Mouse (Mus musculus): ENCODE measurements around the gene Klf6.

The Klf6 gene

DNA sequence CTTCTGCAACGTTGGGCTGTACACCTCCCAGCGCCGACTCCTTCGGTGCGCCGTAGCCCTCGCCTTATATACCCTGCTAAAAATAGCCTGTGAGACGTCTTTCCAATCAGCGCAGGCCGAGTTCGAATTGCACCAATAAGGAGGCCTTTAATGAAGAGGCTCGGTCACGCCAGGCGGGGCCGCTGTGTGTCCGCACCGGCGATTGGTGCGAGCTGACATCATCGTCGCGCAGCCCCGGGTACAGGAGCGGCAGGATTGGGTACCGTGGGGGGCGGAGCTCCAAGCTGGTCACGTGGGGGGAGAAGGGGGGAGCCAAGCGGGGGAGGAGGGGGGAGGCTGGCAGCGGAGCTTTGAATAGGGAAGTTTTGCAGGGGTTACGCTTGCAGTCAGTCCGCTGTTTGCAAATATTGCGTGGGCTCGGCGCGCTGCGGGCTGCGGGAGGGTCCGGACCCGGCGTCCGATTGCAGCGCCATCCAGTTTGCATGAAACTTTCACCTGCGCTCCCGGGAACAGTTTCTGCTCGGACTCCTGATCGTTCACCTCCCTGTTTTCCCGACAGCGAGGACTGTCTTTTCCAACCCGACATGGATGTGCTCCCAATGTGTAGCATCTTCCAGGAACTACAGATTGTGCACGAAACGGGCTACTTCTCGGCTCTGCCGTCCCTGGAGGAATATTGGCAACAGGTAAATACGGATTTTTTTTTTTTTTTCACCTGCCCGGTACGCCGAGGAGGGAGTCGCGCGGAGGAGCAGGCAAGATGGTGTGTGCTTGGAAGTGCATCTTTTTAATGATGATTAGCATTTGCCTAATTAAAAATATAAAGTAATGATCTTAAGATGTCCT lies at the start of gene Klf6:
Klf6 (plus strand) TSS at position 326 of the 846 bp plus-strand sequence.
- peak; percentile 100 for DNase-seq (ENCODE audit: low spot score)

- no peak for DNase-seq (ENCODE audit: low spot score)
These were observed 47.8 kb upstream of the Klf6 start for GRCm38 (mm10) chr13:5813433-5813832.

GRCm38 (mm10) chr13:5817250-5817649 lies 44.0 kb upstream of the Klf6 start:
- DNase-seq (ENCODE audit: low spot score) = no peak

DNA sequence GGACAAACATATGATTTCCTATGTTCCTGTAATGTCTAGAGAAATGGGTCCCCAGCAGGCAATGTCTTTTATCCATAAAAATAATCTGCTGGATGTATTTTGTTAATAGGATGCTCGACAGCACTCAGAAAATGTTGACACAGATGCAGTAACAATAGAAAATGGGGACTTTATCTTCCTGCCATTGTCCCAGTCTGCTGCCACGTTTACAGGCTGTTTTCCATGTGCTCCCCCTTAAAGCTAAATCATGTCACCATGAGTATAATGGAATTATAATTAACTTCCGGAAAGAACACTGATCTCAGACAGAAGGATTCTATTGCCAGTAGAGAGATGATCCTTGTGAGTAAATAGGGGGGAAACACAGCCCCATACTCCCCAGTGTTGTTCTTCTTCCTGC lies 42.1 kb upstream of the Klf6 start:
- DNase-seq (ENCODE audit: low spot score) = no peak

DNA sequence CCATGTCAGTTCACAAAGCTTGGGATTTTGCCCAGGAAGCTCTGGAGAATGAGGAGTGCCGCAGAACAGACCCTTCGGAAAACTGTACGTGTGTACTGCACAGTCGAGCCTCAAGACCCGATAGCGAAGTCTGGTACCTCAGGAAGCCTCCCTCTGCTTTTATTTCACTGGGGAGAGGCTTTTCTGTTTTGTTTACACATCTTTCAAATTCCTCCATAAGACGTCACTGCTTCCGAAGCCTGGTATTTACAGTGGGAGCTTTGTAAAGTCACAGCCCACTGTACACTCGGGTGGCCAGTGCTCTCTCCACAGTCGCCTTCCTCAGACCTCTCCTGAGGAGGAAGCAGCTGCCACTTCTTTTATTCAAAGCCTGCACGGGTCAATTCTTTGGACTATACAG lies 38.7 kb upstream of the Klf6 start:
- no peak for DNase-seq (ENCODE audit: low spot score)

DNA sequence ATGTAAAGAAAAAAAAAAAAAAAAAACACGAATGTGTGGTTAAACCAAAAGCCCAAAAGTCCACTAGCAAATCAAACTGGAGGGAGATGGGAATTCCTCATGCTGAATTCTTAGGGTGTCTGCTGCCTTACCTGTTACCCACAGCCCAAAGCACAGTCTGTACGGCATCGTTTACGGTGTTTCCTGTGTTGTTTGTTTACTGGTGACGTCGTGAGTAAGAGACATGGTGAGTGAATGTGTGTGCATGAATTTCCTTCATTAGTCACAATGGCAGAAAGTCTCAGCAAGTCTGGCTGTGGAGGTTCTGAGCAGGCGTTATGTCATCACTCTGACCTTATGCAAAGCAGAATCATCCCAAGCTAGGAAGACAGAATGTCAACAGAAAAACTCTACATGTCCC lies 38.1 kb upstream of the Klf6 start:
- DNase-seq (ENCODE audit: low spot score) = no peak

- no peak for DNase-seq (ENCODE audit: low spot score)
These were observed 37.0 kb upstream of the Klf6 start for GRCm38 (mm10) chr13:5824189-5824815.

DNA sequence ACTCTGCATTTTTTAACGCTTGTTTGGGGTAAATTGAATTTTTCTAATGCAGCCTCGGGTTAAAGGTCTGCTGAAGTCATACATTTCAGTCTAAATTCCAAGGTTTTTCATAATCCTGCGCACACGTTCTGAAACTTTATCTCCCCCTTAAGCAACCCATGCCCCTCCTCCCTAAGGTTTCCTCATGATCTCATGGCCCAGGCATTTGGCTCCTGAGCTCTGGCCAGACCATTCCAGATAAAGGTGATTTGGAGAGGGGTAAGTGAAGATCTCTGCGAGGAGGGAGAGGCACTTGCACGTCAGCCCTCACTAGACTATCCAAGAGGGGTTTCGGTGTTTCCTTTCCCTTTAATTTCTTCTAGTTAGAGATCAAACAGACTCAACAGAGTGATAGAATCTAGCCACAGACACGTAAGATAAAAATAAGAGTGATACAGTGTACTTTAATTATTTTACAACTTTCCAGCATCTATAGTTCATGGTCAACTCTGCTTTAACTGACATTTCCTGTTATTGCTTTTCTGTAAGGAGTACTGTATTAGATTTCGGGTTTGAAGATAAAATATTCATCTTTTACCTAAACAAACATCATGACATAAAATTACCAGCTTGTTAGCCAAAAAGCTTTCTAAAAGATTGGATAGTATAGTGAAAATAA lies 35.0 kb upstream of the Klf6 start:
- no peak for DNase-seq (ENCODE audit: low spot score)

DNA sequence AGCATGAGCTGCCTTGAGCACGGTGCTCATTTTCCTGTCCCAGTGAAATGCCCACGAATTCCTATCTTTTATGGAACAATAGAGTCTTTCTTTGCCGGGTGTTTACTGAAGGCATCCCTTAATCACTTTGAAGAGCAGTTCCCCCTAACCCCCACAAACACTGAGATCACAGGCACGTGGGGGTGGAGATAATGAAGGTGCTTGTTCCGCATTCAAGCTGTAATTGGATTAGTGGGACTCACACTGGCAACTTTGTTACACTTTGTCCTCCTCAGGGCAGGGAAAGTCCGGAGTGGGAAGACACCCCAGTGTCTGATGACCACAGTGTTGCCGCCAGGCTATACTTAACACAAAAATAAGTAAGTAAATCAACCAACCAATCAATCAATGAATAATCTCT lies 29.3 kb upstream of the Klf6 start:
- no peak for DNase-seq (ENCODE audit: low spot score)

DNA sequence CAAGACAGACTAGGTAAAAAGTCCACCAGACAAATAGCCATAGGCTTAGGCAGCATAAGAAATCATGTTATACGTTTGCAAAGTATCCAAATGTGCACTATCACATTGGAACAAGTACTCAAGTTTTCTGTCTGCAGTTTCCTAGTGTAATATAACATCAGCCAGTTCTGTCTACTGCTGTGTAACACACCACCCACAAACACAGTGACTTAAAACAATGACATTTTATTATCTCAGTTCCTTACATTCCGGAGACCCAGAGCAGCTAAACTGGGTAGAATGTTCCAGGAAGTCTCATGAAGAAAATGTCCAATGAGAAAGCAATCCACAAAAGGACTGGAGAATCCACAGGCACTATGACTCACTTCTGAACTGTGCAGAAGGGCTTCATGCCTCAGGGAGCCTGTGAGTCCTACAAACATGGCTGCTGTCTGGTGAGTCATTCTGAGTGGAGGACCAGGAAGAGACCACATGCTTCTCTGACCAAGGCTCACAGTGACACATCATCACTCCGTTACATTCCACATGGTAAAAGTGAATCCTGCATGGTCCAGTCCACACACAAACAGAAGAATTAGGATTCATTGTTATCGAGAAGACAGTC lies 24.0 kb upstream of the Klf6 start:
- DNase-seq (ENCODE audit: low spot score) = peak; percentile 68

DNA sequence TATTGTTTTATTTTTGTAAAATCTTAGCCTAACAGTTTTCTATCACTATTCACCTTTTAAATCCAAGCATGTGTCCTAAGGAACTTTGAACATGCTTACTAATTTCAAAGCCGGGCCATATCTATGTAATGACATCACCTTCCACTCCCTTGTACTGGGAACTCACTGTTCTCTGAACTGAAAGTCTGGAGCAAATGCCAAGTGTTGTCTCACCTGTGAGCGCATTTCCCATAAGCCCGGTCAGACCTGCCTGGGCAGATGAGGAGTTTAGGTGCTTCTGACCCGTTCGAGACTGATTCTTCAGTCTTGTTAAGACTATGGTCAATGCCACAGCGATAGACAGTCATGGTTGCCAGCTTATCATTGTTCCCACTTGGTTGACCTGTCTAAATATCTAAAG lies 19.9 kb upstream of the Klf6 start:
- DNase-seq (ENCODE audit: low spot score) = no peak

- no peak for DNase-seq (ENCODE audit: low spot score)
These were observed 18.4 kb upstream of the Klf6 start for GRCm38 (mm10) chr13:5842911-5843310.

GRCm38 (mm10) chr13:5843829-5844228 lies 17.5 kb upstream of the Klf6 start:
- no peak for DNase-seq (ENCODE audit: low spot score)

GRCm38 (mm10) chr13:5844338-5844737 lies 16.9 kb upstream of the Klf6 start:
- no peak for DNase-seq (ENCODE audit: low spot score)

GRCm38 (mm10) chr13:5845161-5845590 lies 16.1 kb upstream of the Klf6 start:
- peak; percentile 86 for DNase-seq (ENCODE audit: low spot score)

DNA sequence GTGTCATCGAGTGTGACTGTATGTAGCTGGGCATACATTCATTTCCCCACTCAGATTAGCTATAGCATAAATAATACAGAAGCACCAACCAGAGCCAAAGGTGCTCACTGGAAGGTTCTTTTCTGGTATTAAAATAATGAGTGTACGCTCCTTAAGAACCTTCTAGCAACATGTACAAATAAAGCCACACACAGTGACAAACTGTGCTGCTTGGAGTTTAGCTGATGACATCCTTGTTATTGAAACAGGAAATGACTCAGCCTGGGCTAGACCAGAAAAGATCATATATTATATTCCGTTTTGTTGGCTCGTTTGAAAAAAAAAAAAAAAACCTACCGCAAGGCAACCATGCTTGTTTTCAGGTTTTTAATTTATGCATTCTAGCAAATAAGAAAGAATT lies 15.7 kb upstream of the Klf6 start:
- DNase-seq (ENCODE audit: low spot score) = peak; percentile 57

DNA sequence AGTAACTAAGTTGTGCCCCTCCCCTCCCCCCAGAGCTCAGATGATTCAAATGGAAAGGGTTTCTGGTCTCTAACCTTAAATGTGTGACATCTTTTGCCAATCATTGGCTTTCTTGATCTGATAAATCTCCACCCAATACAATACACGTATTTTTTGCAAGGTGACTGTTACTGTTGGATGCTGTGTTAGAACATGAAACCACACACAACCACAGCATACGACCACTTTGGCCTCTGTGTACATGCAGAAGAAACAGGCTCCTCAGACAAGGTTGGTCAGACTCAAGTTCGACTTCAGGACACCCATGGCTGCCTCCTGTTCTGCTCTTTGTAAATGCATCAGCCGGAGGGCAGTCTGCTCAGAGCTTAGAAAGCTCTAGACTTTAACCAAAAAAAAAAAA lies 14.4 kb upstream of the Klf6 start:
- no peak for DNase-seq (ENCODE audit: low spot score)

- DNase-seq (ENCODE audit: low spot score) = no peak
These were observed 13.5 kb upstream of the Klf6 start for GRCm38 (mm10) chr13:5847736-5848135.

- DNase-seq (ENCODE audit: low spot score) = peak; percentile 74
These were observed 578 bp upstream of the Klf6 start for GRCm38 (mm10) chr13:5860651-5861156.

- DNase-seq (ENCODE audit: low spot score) = peak; percentile 60
These were observed 832 bp downstream of the Klf6 start for GRCm38 (mm10) chr13:5862003-5862625.

DNA sequence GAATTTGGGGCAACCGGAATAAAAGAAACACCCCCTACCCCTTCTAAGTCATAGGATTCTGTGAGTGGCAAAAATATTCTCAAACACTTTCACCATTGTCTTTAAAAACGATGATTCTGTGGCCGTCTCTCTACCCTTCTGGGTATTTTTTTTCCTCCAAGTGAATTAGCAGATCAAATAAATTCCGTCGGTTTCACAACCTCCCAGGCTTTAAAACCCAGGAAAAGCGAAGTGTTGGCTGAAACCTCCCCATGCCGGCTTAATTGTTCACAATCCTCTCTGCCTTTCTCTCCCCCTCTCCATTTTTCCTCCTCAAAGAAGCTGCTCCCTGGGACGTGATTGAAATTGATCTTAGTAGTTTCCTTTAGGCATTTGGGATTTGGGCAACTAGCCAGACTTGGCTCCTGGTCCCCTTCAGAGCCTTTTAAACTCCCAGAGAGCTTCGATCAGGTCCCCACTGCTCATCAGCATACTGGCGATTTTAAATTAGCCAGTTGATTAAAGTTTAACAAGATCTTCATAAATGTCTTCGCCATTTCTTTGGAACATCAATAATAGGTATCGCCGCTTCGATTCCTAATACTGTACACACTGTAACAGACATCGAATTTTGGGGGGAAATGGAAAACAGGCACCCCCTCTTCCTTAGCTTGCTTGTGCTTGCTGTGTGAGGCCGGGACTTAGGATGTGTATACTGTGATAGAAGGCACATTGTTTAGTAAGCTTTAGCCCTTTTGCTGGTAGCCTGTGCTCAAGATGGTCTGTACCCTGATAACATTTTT lies 1.5 kb downstream of the Klf6 start:
- peak; percentile 60 for DNase-seq (ENCODE audit: low spot score)
